Mouse (Mus musculus) lung, postnatal 4 days (tissue): ENCODE data around the gene S100a6.
A peak's percentile ranks its signal among the peaks of the same experiment; 100 is the strongest.

ENCODE experiments used
- DNase-seq, 2 experiments: peaks; one replicate each; pipeline ENCODE4 v3.0.0; 2021

Gene S100a6

GRCm38 (mm10) chr3:90601486-90602110 lies 11.1 kb upstream of the S100a6 start, which contains the start of gene Gm42674:
Gene Gm42674 (plus strand): TSS chr3:90601904.
- no peak for DNase-seq

GRCm38 (mm10) chr3:90603623-90604022 lies 9.1 kb upstream of the S100a6 start, which contains the start of gene S100a4:
Gene S100a4 (plus strand): TSS chr3:90603771.
- DNase-seq = no peak

- DNase-seq = peak; percentile 89 to 94
These were observed 8.3 kb upstream of the S100a6 start for GRCm38 (mm10) chr3:90604416-90604815.

DNA sequence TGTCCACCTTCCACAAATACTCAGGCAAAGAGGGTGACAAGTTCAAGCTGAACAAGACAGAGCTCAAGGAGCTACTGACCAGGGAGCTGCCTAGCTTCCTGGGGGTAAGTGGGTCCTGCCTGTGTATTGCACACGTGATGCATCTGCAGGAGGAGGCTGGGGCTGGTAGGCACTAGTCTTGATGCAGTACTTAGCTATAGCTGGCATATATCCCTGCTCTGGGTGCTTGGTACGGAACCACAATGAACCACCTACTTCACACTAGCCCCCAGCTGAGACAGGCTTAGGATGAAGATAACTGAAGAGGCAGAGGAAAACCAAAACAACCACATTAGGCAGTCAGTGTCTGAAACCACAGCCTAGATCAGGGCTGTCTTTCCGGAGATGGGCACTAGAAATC lies 7.6 kb upstream of the S100a6 start:
- DNase-seq = no peak

- DNase-seq = no peak
These were observed 6.9 kb upstream of the S100a6 start for GRCm38 (mm10) chr3:90605736-90606135.

DNA sequence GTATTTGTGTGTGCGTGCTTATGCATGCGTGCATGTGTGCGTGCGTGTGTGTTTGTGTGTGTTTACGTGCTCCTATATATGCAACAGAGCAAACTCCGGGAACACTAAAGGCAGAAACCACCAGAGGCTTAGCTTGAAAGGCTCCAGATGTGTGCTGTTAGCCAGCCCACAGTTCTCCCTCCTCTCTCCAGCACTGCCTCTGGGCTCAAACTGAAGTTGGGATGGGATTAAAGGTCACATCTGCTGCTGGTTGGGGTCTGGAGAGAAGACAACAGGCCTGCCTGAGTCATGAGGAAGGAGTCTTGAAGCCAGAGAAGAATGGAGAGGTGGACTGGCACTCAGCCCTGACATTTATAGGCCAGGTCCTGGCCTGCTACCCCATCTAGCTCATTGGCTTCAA lies 6.5 kb upstream of the S100a6 start:
- DNase-seq = no peak

DNA sequence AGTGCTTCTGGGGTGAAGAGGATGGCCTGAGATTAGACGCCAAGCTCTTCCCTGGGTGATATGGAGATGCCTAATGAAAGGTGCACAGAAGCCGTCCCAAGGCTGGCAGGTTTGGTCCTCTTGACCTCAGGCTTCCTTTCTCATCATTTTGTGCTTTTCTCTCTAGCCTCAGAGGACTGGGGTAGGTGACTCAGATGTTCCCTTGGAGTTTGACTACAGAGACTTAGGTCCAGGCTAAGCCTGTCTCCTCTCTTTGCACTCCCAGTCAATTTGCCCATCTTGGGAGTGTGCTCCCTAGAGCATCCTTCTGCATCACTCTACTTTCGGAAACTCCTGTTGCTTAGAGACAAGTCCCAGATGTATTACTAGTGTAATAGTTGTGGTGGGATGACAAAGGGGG lies 5.3 kb upstream of the S100a6 start:
- no peak for DNase-seq

DNA sequence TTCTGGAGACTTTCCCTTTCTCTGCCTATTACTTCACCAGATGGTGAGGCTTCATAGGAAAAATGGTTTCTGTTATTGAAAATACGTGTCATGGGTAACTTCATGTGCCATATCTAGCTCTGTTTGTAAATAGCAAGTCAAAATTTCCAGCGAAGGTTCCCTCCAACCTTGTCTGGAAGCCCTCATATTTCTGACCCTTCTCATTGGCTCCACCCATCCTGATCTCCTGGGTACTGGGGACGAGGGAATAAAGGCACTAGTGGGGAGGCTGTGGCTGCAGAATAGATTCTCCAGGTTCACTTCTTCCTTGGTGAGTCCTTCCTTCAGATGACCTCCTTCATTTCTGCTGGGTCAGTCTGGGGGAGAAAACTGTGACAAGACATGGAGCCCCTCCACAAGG lies 4.5 kb upstream of the S100a6 start, which contains the start of gene S100a5:
Gene S100a5 (plus strand): TSS at position 301 of the 400 bp plus-strand sequence.
- no peak for DNase-seq

DNA sequence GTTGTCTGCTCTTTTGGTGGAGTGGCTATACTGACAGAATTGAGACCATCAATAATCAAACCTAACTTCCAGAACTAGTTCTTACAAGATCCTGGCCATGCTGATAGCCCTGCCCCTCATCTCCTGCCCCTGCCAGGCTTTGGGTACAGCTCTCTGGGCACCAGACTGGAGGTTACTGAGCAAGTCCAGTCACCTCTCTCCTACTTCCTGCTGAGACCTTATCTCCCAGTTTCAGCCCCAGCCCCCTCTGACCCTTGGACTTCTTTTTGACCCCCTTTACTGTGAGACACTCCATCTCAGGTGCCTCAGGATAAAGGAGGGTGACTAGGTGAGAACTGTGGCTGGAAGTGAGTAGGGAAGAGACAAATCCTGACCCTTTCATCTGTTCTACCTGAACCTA lies 3.6 kb upstream of the S100a6 start:
- DNase-seq = no peak

DNA sequence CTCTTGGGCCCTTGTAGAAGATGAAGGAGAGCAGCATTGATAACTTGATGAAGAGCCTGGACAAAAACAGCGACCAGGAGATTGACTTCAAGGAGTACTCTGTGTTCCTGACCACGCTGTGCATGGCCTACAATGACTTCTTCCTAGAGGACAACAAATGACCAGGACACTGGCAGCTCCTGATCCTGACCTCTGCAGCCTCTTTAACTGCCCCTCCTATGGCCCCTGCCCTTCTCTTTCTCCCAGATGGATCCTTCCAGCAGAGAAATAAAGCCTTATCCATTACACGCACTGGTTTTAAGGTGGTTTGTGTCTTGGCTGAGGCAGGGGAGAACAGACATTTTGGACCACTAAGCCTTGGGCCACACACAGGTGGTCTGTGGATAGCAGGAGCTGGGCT lies 1.2 kb upstream of the S100a6 start:
- no peak for DNase-seq

GRCm38 (mm10) chr3:90612061-90612460 lies 621 bp upstream of the S100a6 start:
- no peak for DNase-seq

DNA sequence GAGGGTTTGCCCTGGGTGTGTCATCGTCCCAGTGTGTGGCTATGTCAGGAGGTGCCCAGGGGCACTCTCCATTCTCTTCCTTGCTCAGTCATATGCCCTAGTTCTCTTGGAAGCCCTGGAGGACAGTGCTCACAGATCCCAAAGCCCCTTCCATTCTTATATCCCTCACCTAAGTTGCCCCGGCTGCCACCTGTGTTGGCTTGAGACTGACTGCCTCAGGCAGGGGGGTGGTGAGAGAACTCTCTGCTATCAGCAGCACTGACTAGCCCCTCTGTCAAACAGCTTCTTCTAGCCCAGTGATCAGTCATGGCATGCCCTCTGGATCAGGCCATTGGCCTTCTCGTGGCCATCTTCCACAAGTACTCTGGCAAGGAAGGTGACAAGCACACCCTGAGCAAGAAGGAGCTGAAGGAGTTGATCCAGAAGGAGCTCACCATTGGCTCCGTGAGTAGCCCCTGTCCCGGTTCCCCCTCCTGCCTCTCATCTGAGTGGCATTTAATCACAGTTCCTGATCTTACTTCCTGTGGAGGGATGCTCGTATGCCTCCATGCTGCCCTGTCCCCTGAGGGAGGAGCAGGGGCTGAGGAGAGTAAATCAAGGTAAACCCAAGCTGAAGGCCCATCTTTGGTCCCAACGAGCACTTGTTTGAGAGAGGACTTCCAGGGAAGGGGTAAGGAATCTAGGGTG lies 922 bp downstream of the S100a6 start:
- no peak for DNase-seq

GRCm38 (mm10) chr3:90614148-90614530 lies 1.5 kb downstream of the S100a6 start:
- no peak for DNase-seq

- DNase-seq = no peak
These were observed 2.0 kb downstream of the S100a6 start for GRCm38 (mm10) chr3:90614611-90615251.

DNA sequence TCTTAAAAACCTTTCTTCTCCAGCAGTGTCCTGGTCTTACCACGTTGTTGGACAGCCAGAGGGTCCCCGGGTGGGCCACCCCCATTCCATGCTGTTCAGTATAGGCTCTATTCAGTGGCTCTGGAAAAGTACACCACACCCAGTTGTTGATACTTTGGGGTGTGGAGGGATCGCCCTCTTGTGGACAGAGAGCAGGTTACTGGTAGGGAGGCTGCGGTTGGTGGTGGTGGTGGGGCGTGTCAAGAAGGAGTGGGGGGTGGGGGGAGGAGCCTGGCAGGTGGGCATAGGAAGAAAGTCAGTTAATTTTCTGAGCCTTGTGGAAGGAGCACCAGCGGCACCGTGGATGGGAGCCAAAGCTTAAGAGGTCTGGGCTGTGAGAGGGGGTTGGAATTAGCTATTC lies 2.7 kb downstream of the S100a6 start:
- peak; percentile 86 to 87 for DNase-seq

- no peak for DNase-seq
These were observed 3.2 kb downstream of the S100a6 start for GRCm38 (mm10) chr3:90615911-90616310.

DNA sequence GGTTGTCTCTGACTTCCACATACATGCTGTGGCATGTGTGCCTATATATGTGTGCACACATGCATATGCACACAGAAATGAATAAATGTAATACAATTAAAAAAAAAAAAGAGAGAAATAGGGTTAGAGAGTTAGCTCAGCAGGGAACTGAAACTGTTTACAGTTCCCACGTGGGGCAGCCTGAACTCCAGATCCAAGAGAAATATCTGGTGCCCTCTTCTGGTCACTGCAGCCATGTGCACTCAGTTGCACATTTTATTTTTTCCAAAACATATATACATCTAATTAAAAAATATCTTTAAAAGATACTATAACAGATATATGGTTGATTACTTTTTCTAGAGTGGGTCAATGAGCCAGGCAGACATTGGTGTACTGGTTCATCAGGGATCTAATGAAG lies 4.9 kb downstream of the S100a6 start:
- no peak for DNase-seq

DNA sequence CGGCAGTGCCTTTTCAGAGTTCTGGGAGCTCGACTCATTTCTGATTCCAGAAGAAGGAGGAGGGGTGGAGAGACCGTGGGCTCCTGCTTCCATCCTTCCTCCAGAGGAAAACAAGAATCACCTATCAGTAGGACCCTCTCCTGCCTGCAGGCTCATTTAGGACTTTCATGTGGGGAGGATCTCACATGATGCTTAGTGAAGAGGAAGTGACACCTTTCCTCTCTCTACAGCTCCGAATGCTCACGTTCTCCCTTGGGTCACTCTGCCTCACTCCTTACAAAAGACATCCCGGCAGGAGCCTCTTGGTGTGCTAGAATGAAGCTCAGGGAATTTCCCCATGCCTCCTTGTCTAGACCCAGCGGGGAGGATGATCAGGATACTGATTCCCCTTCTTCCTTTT lies 8.9 kb downstream of the S100a6 start:
- no peak for DNase-seq

GRCm38 (mm10) chr3:90623435-90624071 lies 10.9 kb downstream of the S100a6 start:
- DNase-seq = peak; percentile 65 to 71

DNA sequence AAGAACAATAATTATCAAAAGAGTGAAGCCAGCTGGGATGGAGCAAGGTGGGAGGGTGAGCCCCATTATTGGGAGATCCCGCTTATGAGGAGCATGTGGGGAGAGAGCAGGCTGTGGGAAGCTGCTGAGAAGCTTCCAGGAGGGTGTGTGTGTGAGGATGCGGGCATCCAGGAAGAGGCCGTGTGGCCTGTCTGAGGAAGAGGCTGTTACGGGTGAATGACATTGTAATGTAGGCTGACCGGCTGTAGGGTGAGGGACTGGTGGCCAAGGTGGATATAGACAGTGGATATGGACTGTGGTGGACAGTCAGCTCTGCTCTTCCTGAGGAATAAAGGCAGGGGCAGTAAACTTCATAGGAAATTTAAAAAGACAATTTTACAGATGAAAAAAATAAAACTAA lies 12.8 kb downstream of the S100a6 start:
- DNase-seq = no peak

GRCm38 (mm10) chr3:90626266-90627021 lies 13.8 kb downstream of the S100a6 start:
- no peak for DNase-seq

DNA sequence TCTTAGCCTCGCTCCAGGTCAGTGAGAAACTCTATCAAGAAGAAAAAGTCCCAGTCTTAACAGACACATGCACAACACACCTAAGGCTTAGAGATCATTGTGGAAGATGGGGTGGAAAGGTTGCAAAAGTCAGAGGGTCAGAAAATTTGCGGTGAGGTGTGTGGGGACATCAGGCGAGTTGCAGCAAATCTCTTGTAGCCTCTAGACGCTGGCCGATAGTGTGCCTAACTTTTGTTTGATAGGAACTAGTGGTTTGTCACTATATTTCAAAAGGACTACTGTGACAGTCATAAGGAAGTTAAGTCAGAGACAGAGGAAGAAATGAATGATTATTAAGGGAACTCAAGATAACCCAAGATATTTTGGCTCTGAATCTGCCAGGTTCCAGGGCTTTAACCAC lies 14.7 kb downstream of the S100a6 start:
- no peak for DNase-seq

DNA sequence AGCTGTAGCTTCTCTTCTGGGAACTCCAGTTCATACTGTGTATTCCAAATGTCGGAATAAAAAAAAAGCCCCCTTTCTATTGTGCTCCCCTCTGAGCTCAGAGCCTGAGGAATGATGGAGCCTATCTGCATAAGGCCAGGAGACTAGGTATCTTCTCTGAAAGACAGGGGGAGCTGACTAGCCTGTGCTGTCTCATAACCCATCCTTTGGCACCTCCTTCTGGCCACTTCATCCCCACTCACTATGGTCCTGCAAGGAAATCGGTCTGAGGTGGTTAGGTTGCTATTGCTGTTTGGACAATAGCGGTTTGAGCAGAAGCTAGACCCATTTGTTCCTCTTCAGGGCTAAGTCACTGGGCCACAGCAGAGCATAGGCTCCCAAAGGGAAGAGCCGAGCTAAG lies 15.1 kb downstream of the S100a6 start:
- DNase-seq = peak in 1 of 2 experiments; percentile 28
